Mouse (Mus musculus) heart, postnatal 4 days (tissue): ENCODE results near the gene Clcn6. TPM values are rescaled to one million over a fixed set of nuclear protein-coding genes. Genes with fewer than 3 reads are reported as not detected.

Experiments used
- DNase-seq: peaks from one replicate; pipeline ENCODE4 v3.0.0; 2021
- total RNA-seq, 2 experiments: library from RNA; stranded (reverse); gene quantifications; 2 replicates each; pipeline ENCODE4 v1.2.3; 2021

The Clcn6 gene
- total RNA-seq: 10 to 100 TPM; 15.8 to 16.3 TPM

- peak; percentile 100 for DNase-seq
These were observed at the start of gene Clcn6, which contains the start of gene Mthfr for GRCm38 (mm10) chr4:148038600-148039253. Gene Clcn6 (minus strand): TSS chr4:148038821. Gene Mthfr (plus strand): TSS chr4:148039077.

GRCm38 (mm10) chr4:148087907-148088527, 49.4 kb upstream of the Clcn6 start, which contains the start of gene Agtrap:
Gene Agtrap (minus strand): TSS chr4:148088031.
- peak; percentile 97 for DNase-seq

- DNase-seq: peak; percentile 59
These were observed 48.7 kb upstream of the Clcn6 start for GRCm38 (mm10) chr4:148087091-148087906.

- no peak for DNase-seq
These were observed 47.3 kb upstream of the Clcn6 start for GRCm38 (mm10) chr4:148085907-148086305.

GRCm38 (mm10) chr4:148085131-148085906, 46.7 kb upstream of the Clcn6 start:
- no peak for DNase-seq

- peak; percentile 52 for DNase-seq
These were observed 45.7 kb upstream of the Clcn6 start for GRCm38 (mm10) chr4:148084261-148084714.

GRCm38 (mm10) chr4:148083176-148083899, 44.7 kb upstream of the Clcn6 start:
- no peak for DNase-seq

- peak; percentile 77 for DNase-seq
These were observed 43.8 kb upstream of the Clcn6 start for GRCm38 (mm10) chr4:148082257-148083044.

GRCm38 (mm10) chr4:148081201-148081600, 42.6 kb upstream of the Clcn6 start:
- DNase-seq: no peak

- DNase-seq: no peak
These were observed 42.0 kb upstream of the Clcn6 start for GRCm38 (mm10) chr4:148080597-148080973.

- no peak for DNase-seq
These were observed 41.4 kb upstream of the Clcn6 start for GRCm38 (mm10) chr4:148079944-148080596.

GRCm38 (mm10) chr4:148079212-148079611, 40.6 kb upstream of the Clcn6 start:
- no peak for DNase-seq

GRCm38 (mm10) chr4:148075881-148076280, 37.3 kb upstream of the Clcn6 start:
- no peak for DNase-seq

GRCm38 (mm10) chr4:148075259-148075658, 36.6 kb upstream of the Clcn6 start:
- DNase-seq: peak; percentile 79

GRCm38 (mm10) chr4:148074521-148075189, 36.0 kb upstream of the Clcn6 start:
- DNase-seq: no peak

- DNase-seq: no peak
These were observed 32.9 kb upstream of the Clcn6 start for GRCm38 (mm10) chr4:148071508-148071907.

- DNase-seq: no peak
These were observed 31.1 kb upstream of the Clcn6 start for GRCm38 (mm10) chr4:148069602-148070218.

- DNase-seq: no peak
These were observed 28.7 kb upstream of the Clcn6 start for GRCm38 (mm10) chr4:148067346-148067745.

- peak; percentile 53 for DNase-seq
These were observed 27.8 kb upstream of the Clcn6 start for GRCm38 (mm10) chr4:148066401-148066744.
